Mouse (Mus musculus) limb, embryonic 14.5 days (tissue): ENCODE results near the gene Zbtb44. TPM values are rescaled to one million over a fixed set of nuclear protein-coding genes. Genes with fewer than 3 reads are reported as not detected.
A peak's percentile ranks its signal among the peaks of the same experiment; 100 is the strongest.

ENCODE experiments used
- ATAC-seq: fragments of 200-750 bp; cut with Nextera tagmentation; 2 replicates; pipeline ENCODE4 v1.8.0; 2017; ENCODE audit warnings: low read depth, moderate number of reproducible peaks, moderate TSS enrichment; ENCODE audit not compliant: low FRiP score
- DNase-seq: peaks from one replicate; pipeline ENCODE4 v3.0.0-alpha.2; 2015; ENCODE audit warnings: low spot score
- H3K27ac ChIP-seq: fragments of 300-500 bp; sonication (generic); replicated peaks from 2 replicates; pipeline ENCODE4 v1.5.1; 2014; ENCODE audit warnings: low read depth, mild to moderate bottlenecking, low read length, moderate library complexity, mixed read lengths
- H3K27me3 ChIP-seq: fragments of 300-500 bp; sonication (generic); 2 replicates; pipeline ENCODE4 v1.6.1; 2014; ENCODE audit warnings: low read length, mixed read lengths; ENCODE audit not compliant: control insufficient read depth, insufficient read depth
- H3K36me3 ChIP-seq: fragments of 300-500 bp; sonication (generic); 2 replicates; pipeline ENCODE4 v1.6.1; 2014; ENCODE audit warnings: mild to moderate bottlenecking, low read length, moderate library complexity, mixed read lengths; ENCODE audit not compliant: control insufficient read depth, insufficient read depth
- H3K4me1 ChIP-seq: fragments of 300-500 bp; sonication (generic); 2 replicates; pipeline ENCODE4 v1.6.1; 2014; ENCODE audit warnings: antibody characterized with exemption, low read length, mixed read lengths; ENCODE audit not compliant: control insufficient read depth, insufficient read depth
- H3K4me2 ChIP-seq: fragments of 300-500 bp; sonication (generic); replicated peaks from 2 replicates; pipeline ENCODE4 v1.6.1; 2014; ENCODE audit warnings: low read depth, mild to moderate bottlenecking, low read length, moderate library complexity; ENCODE audit not compliant: severe bottlenecking
- H3K4me3 ChIP-seq: fragments of 300-500 bp; sonication (generic); replicated peaks from 2 replicates; pipeline ENCODE4 v1.5.1; 2014; ENCODE audit warnings: low read length
- H3K9ac ChIP-seq: fragments of 300-500 bp; sonication (generic); 2 replicates; pipeline ENCODE4 v1.6.1; 2014; ENCODE audit warnings: mild to moderate bottlenecking, low read depth, low read length, moderate library complexity; ENCODE audit not compliant: severe bottlenecking
- H3K9me3 ChIP-seq: fragments of 300-500 bp; sonication (generic); 2 replicates; pipeline ENCODE4 v1.6.1; 2016; ENCODE audit warnings: low read length; ENCODE audit not compliant: control insufficient read depth
- POLR2A ChIP-seq: fragments of 200-500 bp; IDR thresholded peaks from 2 replicates; pipeline ENCODE4 v1.8.0; 2012; ENCODE audit warnings: inconsistent platforms, mild to moderate bottlenecking, moderate library complexity, borderline replicate concordance; ENCODE audit not compliant: insufficient read depth, insufficient read length; ENCODE audit errors: extremely low read depth
- WGBS: fragments of 180-500 bp; shearing (Covaris S2); extraction: QIAGEN DNeasy Blood & Tissue Kit; methylation state at CpG from one replicate; pipeline ENCODE4 v1.1.7; 2014; 5-methylcytosine and 5-hydroxymethylcytosine counted together
- polyA plus RNA-seq, 2 experiments: library from polyadenylated mRNA; depleted of rRNA in 1 of 2; stranded (reverse) in 1 of 2; unstranded in 1 of 2; fragments of >200 nt; fragmentation: Nextera tagmentation in 1 of 2; extraction: Ambion mirVana in 1 of 2; gene quantifications; 2 replicates each; pipeline versions ENCODE4 v1.2.1 to v1.2.3; 2012 to 2014

The Zbtb44 gene
- polyA plus RNA-seq, 2 experiments: 6.9 to 8.3 TPM

- no peak; the same call in 1 of the 2 replicates for ATAC-seq
- whole genome bisulfite sequencing: 7% methylated on average over 15 of the region's 15 CpGs
- peak overlapping the region; percentile 39 for H3K4me2 ChIP-seq
Observed at GRCm38 (mm10) chr9:31082054-31082666, 51.7 kb downstream of the Zbtb44 start.

GRCm38 (mm10) chr9:31082771-31083170, 52.3 kb downstream of the Zbtb44 start:
- Histone ChIP-seq H3K36me3 (no peaks in the 10 kb centered on the region), H3K4me3 (no peak overlapping the region), H3K4me2 (no peak overlapping the region), H3K27me3 (no peaks in the 10 kb centered on the region), H3K9ac (no peak overlapping the region), H3K9me3 (no peaks in the 10 kb centered on the region), H3K4me1 (peaks cover 3% of the 10 kb centered on the region; the same call in 1 of the 2 replicates), H3K27ac (no peak overlapping the region)
- no peak for TF ChIP-seq POLR2A
- ATAC-seq (no peak), DNase-seq (no peak)
- 69% methylated on average over 6 of the region's 6 CpGs for WGBS

More at GRCm38 (mm10) chr9:31082054-31082666, 51.7 kb downstream of the Zbtb44 start:
- TF ChIP-seq POLR2A: no peak
- H3K27ac ChIP-seq: no peak overlapping the region
- H3K9ac ChIP-seq: no peak overlapping the region
- peaks cover 3% of the 10 kb centered on the region; the same call in 1 of the 2 replicates for H3K4me1 ChIP-seq
- H3K27me3 ChIP-seq: no peaks in the 10 kb centered on the region
- H3K36me3 ChIP-seq: no peaks in the 10 kb centered on the region
- H3K9me3 ChIP-seq: no peaks in the 10 kb centered on the region
- peak overlapping the region; percentile 18; the same call in 1 of the 2 replicates for H3K4me3 ChIP-seq
- peak; percentile 84 for DNase-seq

- 66% methylated on average over 5 of the region's 5 CpGs for WGBS
- TF ChIP-seq POLR2A: no peak
Observed at GRCm38 (mm10) chr9:31085556-31085955, 55.1 kb downstream of the Zbtb44 start.

DNA sequence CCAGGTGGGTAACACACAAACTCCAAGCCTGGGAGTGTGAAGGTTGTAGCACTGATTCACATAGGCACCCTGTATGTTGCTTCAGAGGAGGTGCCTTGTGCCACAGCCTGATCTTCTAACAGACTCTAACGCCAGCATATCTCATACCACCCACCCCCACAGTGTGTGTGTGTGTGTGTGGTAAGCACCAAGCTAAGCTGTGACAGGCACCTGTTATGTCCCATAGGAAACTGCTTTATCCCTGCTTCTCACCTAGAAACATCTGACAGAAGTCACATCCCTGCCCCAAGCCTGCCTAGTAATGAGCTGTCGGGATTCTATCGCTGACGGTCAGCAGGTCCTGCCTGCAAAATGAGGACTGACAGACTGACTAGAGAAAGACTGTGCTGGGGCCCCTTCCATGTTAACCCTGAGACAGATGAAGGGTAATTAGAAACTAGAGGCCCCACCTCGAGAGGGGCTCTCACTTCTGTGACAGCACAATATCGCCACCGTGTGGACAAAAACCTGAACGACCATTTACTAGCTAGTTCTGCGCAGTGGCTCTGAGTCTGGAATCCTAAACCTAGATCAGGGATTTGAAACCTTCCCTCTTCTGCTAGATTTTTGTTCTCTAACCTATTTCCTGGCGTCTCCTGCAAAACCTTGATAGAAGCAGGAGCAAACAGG, 55.8 kb downstream of the Zbtb44 start:
- Histone ChIP-seq H3K27me3 (no peaks in the 10 kb centered on the region), H3K4me2 (no peak overlapping the region), H3K9ac (no peak overlapping the region), H3K9me3 (no peaks in the 10 kb centered on the region), H3K4me3 (no peak overlapping the region), H3K36me3 (no peaks in the 10 kb centered on the region), H3K27ac (no peak overlapping the region), H3K4me1 (peaks cover 3% of the 10 kb centered on the region; the same call in 1 of the 2 replicates)
- TF ChIP-seq POLR2A: no peak
- peak; percentile 77 for DNase-seq
- WGBS: 11% methylated on average over 10 of the region's 10 CpGs
- peak; percentile 41; the same call in 1 of the 2 replicates for ATAC-seq

More at GRCm38 (mm10) chr9:31085556-31085955, 55.1 kb downstream of the Zbtb44 start:
- DNase-seq (no peak), ATAC-seq (no peak)
- Histone ChIP-seq H3K27ac (no peak overlapping the region), H3K9me3 (no peaks in the 10 kb centered on the region), H3K4me1 (peaks cover 3% of the 10 kb centered on the region; the same call in 1 of the 2 replicates), H3K27me3 (no peaks in the 10 kb centered on the region), H3K4me3 (no peak overlapping the region), H3K36me3 (no peaks in the 10 kb centered on the region), H3K9ac (no peak overlapping the region), H3K4me2 (no peak overlapping the region)

DNA sequence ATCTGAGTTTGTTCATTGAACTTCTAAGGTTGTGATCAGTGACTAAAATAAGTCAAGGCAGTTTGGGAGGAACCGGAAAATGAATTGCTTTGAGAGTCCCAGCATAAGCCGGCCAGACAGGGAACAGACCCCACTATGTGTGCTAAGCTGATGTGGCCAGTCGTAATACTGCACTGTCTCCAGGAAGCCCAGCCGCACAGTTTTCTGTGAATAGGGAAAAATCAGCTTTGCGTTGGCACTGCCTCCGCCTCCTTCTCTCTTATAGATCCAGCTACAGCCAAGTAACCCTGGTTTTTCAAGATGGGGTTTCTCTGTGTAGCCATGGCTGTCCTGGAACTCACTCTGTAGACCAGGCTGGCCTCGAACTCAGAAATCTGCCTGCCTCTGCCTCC, 56.3 kb downstream of the Zbtb44 start:
- no peak overlapping the region for H3K4me3 ChIP-seq
- 76% methylated on average over 7 of the region's 7 CpGs for WGBS
- ATAC-seq (no peak), DNase-seq (no peak)
- no peak for TF ChIP-seq POLR2A
- no peak overlapping the region for H3K4me2 ChIP-seq
- no peaks in the 10 kb centered on the region for H3K9me3 ChIP-seq
- no peak overlapping the region for H3K9ac ChIP-seq
- no peak overlapping the region for H3K27ac ChIP-seq
- H3K36me3 ChIP-seq: no peaks in the 10 kb centered on the region
- no peaks in the 10 kb centered on the region for H3K27me3 ChIP-seq
- peaks cover 3% of the 10 kb centered on the region; the same call in 1 of the 2 replicates for H3K4me1 ChIP-seq
